Mouse (Mus musculus) midbrain, embryonic 13.5 days (tissue): ENCODE data around the gene 1810024B03Rik. TPM values are rescaled to one million over a fixed set of nuclear protein-coding genes. Genes with fewer than 3 reads are reported as not detected.

Experiments
- ATAC-seq: fragments of 200-750 bp; cut with Nextera tagmentation; 2 replicates; pipeline ENCODE4 v1.8.0; 2017; ENCODE audit warnings: mild to moderate bottlenecking, moderate TSS enrichment, moderate library complexity
- H3K27ac ChIP-seq: fragments of 300-500 bp; sonication (generic); 2 replicates; pipeline ENCODE4 v1.5.1; 2015; ENCODE audit warnings: inconsistent platforms, mild to moderate bottlenecking, moderate library complexity
- H3K27me3 ChIP-seq: fragments of 300-500 bp; sonication (generic); 2 replicates; pipeline ENCODE4 v1.6.1; 2015; ENCODE audit warnings: mild to moderate bottlenecking, inconsistent platforms
- H3K36me3 ChIP-seq: fragments of 300-500 bp; sonication (generic); 2 replicates; pipeline ENCODE4 v1.6.1; 2015; ENCODE audit warnings: mild to moderate bottlenecking, inconsistent platforms
- H3K4me1 ChIP-seq: fragments of 300-500 bp; sonication (generic); replicated peaks from 2 replicates; pipeline ENCODE4 v1.6.1; 2015; ENCODE audit warnings: inconsistent platforms
- H3K4me2 ChIP-seq: fragments of 300-500 bp; sonication (generic); replicated peaks from 2 replicates; pipeline ENCODE4 v1.6.1; 2015; ENCODE audit warnings: moderate library complexity, mild to moderate bottlenecking, inconsistent platforms
- H3K4me3 ChIP-seq: fragments of 300-500 bp; sonication (generic); replicated peaks from 2 replicates; pipeline ENCODE4 v1.5.1; 2015; ENCODE audit warnings: mild to moderate bottlenecking, inconsistent platforms
- H3K9ac ChIP-seq: fragments of 300-500 bp; sonication (generic); replicated peaks from 2 replicates; pipeline ENCODE4 v1.6.1; 2015; ENCODE audit warnings: mild to moderate bottlenecking, inconsistent platforms
- H3K9me3 ChIP-seq: fragments of 300-500 bp; sonication (generic); 2 replicates; pipeline ENCODE4 v1.6.1; 2016; ENCODE audit warnings: mild to moderate bottlenecking, inconsistent platforms
- WGBS: fragments of 180-500 bp; shearing (Covaris S2); methylation state at CpG from one replicate; pipeline ENCODE4 v1.1.7; 2015; 5-methylcytosine and 5-hydroxymethylcytosine counted together
- polyA plus RNA-seq: library from polyadenylated mRNA; unstranded; fragments of >200 nt; fragmentation: Nextera tagmentation; extraction: Ambion mirVana; gene quantifications from 2 replicates; pipeline ENCODE4 v1.2.1, GENCODE M21; 2015

1810024B03Rik gene
- polyA plus RNA-seq, 1 experiment from 2014 or later: 1.8 TPM

DNA sequence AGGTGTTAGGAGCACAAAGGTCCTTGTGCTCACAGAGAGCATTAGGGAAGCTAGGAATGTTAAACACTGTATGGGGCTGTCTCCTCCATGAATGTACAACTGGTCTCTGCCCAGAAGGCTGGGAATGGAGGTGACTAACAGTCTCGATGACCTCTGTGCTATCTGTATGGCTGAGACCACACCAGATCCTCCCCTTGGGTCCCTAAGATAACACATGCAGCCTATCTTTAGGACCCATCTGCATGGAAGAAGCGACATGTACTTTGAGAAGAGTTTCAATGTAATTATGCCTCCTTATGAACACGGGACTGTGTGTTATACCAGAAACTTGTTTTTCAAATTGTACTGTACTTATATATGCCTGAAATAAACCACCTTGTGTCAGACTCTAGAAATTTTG lies 62.4 kb downstream of the 1810024B03Rik start:
- Histone ChIP-seq H3K36me3 (0 out of 2 replicates have a peak, but pooled peaks cover 4% of the 10 kb centered on the region), H3K27ac (no peak overlapping the region), H3K4me3 (no peak overlapping the region), H3K27me3 (0 out of 2 replicates have a peak, but pooled peaks cover 7% of the 10 kb centered on the region), H3K9me3 (no peaks in the 10 kb centered on the region), H3K9ac (no peak overlapping the region), H3K4me2 (no peak overlapping the region), H3K4me1 (peaks cover 15% of the 10 kb centered on the region)
- WGBS: 85% methylated on average over 3 of the region's 3 CpGs
- ATAC-seq: no peak

DNA sequence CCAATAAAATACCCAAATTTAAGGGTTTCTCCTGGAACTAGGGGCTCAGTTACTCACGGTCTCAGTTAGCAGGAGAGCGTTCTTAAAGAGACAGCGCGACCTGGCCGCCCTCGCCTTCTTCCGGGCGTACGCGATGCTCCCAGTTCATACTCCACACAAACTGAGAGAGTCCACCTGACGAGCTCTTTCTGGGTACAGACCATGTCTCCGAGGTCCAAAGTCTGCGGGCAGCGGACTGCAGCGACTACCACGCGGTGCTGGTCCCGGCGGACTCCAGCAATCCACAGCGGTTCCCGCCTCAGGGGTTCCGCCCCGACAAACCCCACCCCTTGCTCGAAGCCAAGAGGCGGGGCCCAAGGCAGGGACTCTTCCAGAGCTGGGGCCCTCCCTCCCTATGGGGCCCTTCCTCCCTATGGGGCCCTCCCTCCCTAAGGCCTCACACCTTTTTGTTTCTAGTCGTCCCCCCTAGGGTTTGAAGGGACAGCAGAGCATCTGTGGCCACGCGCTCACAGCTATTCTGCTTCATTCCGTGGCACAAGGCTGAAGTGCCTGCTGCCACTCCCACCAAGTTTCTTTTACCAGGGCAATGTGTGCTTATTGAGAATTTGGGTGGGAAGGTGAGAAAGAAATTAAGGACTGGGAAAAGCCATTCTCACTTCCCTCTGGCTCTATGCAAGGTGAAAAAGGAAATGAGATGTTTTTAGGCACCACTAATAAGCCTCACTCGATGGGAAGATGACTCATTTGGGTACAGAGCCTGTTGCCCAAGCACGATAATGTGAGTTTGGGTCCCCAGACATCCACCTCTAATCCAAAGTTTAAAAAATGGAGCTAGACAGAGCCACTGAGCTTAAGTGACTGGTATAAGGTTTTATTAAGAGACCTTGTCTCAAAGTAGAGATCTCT lies 64.7 kb downstream of the 1810024B03Rik start, which contains the start of gene Itpripl1:
Gene Itpripl1 (minus strand): TSS at position 285 of the 906 bp plus-strand sequence.
- Histone ChIP-seq H3K4me1 (peaks cover 15% of the 10 kb centered on the region), H3K27ac (no peak within 1 kb of the TSS), H3K4me2 (peak within 1 kb of the TSS; percentile 88), H3K9ac (peak within 1 kb of the TSS; percentile 67), H3K4me3 (peak within 1 kb of the TSS; percentile 61), H3K27me3 (0 out of 2 replicates have a peak, but pooled peaks cover 7% of the 10 kb centered on the region), H3K9me3 (no peaks in the 10 kb centered on the region), H3K36me3 (peaks cover 5% of the 10 kb centered on the region; the same call in 1 of the 2 replicates)
- ATAC-seq: peak; percentile 88
- 5% methylated on average over 31 of the region's 31 CpGs for WGBS

DNA sequence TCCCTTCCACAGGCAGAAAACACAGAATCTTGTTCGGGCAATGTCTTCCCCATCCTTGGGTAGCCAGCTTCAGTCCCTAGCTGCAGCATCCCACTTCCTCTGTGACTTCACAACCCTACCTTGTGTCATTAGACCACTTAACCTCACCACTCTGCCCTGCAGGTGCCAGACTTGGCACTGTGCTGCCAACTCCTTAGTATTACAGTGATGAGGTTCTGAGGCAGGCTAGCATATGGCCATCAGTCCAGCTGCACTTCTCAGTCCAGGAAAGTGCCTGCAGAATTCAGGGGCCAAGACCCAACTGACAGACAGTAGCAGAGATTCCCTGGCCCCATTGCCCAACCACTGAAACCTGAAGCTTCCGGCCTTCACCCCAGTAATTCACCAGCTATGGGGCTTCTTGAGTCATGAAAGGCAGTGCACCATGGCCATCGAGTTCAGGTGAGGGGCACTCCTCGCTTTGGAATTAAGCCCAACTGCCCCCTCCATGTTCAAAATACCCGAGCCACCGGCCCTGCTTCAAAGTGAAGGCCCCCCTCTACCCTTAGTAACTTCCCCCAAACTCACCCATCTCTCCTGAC lies 65.4 kb downstream of the 1810024B03Rik start:
- Histone ChIP-seq H3K27me3 (0 out of 2 replicates have a peak, but pooled peaks cover 7% of the 10 kb centered on the region), H3K4me1 (peaks cover 18% of the 10 kb centered on the region), H3K27ac (no peak overlapping the region), H3K36me3 (peaks cover 5% of the 10 kb centered on the region; the same call in 1 of the 2 replicates), H3K9ac (peak overlapping the region; percentile 67), H3K4me3 (peak overlapping the region; percentile 61), H3K9me3 (no peaks in the 10 kb centered on the region), H3K4me2 (peak overlapping the region; percentile 88)
- ATAC-seq: 0 out of 2 replicates have a peak, but pooled peaks have one; percentile 22
- WGBS: 15% methylated on average over 6 of the region's 6 CpGs

DNA sequence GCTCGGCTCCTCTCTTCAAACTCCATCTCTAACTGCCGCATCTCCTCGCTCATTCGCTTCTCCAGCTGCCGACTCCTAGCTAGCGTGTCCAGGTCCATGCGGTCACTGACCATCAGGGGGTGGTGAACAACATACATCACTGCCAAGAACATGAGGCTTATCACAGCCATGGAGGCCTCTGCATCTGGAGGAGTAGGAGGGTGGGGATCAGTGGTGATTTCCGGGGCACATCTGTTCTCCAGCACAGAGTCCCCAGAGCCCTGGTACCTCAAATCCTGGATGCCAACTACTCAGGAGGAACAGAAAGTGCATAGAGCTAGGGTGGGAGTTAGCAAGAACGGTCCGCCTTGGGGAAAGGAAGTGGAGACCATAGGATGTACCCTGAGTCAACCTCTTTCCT lies 66.0 kb downstream of the 1810024B03Rik start:
- no peak for ATAC-seq
- no peaks in the 10 kb centered on the region for H3K9me3 ChIP-seq
- H3K4me1 ChIP-seq: peaks cover 22% of the 10 kb centered on the region
- H3K4me3 ChIP-seq: no peak overlapping the region
- H3K27me3 ChIP-seq: 0 out of 2 replicates have a peak, but pooled peaks cover 7% of the 10 kb centered on the region
- peaks cover 5% of the 10 kb centered on the region; the same call in 1 of the 2 replicates for H3K36me3 ChIP-seq
- peak overlapping the region; percentile 88 for H3K4me2 ChIP-seq
- no peak overlapping the region for H3K27ac ChIP-seq
- WGBS: 89% methylated on average over 10 of the region's 10 CpGs
- no peak overlapping the region for H3K9ac ChIP-seq

DNA sequence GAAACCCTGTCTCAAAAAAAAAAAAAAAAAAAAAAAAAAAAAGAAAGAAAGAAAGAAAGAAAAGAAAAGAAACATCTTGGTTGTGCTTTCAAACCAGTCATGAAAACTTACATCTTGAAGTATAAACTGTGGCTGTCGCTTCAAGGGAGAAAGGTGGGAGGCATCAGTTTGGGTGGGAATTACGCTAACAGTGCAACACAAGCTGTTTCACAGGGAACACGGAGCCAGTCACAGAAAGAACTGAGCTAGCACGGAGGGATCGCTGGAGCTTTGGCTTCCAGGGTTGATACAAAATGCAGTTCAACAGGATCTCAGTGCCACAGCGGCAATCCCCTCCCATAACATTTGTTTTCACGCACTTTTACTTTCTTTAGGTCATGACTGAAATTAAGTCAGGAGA lies 68.1 kb downstream of the 1810024B03Rik start:
- ATAC-seq: no peak
- 97% methylated on average over 7 of the region's 7 CpGs for WGBS
- Histone ChIP-seq H3K9me3 (no peaks in the 10 kb centered on the region), H3K9ac (no peak overlapping the region), H3K4me1 (peaks cover 29% of the 10 kb centered on the region), H3K36me3 (peaks cover 5% of the 10 kb centered on the region; the same call in 1 of the 2 replicates), H3K4me2 (no peak overlapping the region), H3K27ac (no peak overlapping the region), H3K27me3 (0 out of 2 replicates have a peak, but pooled peaks cover 7% of the 10 kb centered on the region), H3K4me3 (no peak overlapping the region)

DNA sequence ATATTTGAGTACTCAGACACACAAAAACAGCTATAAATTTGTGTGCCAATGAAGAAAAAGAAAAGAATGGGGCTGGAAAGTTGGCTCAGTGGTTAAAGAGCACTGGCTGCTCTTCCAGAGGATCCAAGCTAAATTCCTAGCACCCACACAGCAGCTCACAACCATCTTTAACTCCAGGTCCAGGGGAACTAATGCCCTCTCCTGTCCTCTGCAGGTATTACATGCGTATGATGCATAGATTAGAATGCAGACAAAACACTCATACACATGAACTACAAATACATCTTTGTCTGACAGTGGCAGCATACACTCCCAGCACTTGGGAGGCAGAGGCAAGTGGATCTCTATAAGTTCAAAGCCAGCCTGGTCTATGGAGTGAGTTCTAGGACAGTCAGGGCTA lies 68.5 kb downstream of the 1810024B03Rik start:
- WGBS: 94% methylated on average over 1 of the region's 1 CpGs
- Histone ChIP-seq H3K9ac (no peak overlapping the region), H3K27ac (no peak overlapping the region), H3K9me3 (no peaks in the 10 kb centered on the region), H3K4me2 (no peak overlapping the region), H3K4me3 (no peak overlapping the region), H3K36me3 (peaks cover 5% of the 10 kb centered on the region; the same call in 1 of the 2 replicates), H3K27me3 (0 out of 2 replicates have a peak, but pooled peaks cover 7% of the 10 kb centered on the region), H3K4me1 (peaks cover 29% of the 10 kb centered on the region)
- ATAC-seq: no peak

DNA sequence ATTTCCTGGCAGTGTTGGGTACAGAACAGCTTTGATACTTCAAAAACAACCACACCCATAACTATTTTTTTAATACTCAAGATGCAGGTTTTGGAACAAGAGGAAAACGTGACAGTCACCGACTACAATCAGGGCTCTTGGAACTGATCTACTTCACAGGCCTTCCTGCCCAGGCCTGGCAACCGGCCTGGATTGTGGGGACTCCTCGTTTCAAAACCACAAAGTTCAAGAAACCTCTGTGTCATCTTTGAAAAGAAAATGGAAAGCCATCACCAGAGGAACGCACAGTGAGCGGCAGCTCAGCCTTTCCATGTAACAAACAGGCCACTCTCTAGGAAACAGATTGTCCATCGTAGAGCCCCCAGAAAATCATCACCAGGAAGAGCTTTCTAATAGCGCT lies 69.0 kb downstream of the 1810024B03Rik start:
- peaks cover 34% of the 10 kb centered on the region for H3K4me1 ChIP-seq
- 0 out of 2 replicates have a peak, but pooled peaks cover 3% of the 10 kb centered on the region for H3K27me3 ChIP-seq
- no peak overlapping the region for H3K9ac ChIP-seq
- no peaks in the 10 kb centered on the region for H3K9me3 ChIP-seq
- WGBS: 95% methylated on average over 8 of the region's 8 CpGs
- ATAC-seq: no peak
- H3K36me3 ChIP-seq: peaks cover 5% of the 10 kb centered on the region; the same call in 1 of the 2 replicates
- H3K27ac ChIP-seq: no peak overlapping the region
- no peak overlapping the region for H3K4me2 ChIP-seq
- H3K4me3 ChIP-seq: no peak overlapping the region

DNA sequence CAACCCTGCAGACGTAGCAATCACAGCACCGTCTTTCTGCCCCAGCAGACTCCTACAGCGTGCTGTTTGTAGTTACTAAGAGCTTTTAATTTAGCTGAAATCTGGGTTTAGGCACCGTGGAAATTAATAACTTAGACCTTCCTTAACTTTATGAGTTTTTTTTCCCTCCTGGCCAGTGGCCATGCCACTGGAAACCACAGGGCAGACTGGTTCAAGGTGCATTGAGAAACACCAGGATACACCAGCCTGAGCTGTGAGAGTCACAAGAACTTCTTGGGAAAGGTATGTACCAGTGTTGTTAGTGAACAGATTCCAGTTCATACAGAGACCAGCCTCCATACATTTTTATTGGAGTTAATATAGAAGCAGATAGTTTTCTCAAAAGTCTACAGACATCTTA lies 69.6 kb downstream of the 1810024B03Rik start:
- Histone ChIP-seq H3K27ac (no peak overlapping the region), H3K4me3 (no peak overlapping the region), H3K9me3 (no peaks in the 10 kb centered on the region), H3K27me3 (no peaks in the 10 kb centered on the region), H3K36me3 (peaks cover 5% of the 10 kb centered on the region; the same call in 1 of the 2 replicates), H3K9ac (no peak overlapping the region), H3K4me1 (peaks cover 32% of the 10 kb centered on the region), H3K4me2 (no peak overlapping the region)
- 91% methylated on average over 4 of the region's 4 CpGs for WGBS
- no peak for ATAC-seq

DNA sequence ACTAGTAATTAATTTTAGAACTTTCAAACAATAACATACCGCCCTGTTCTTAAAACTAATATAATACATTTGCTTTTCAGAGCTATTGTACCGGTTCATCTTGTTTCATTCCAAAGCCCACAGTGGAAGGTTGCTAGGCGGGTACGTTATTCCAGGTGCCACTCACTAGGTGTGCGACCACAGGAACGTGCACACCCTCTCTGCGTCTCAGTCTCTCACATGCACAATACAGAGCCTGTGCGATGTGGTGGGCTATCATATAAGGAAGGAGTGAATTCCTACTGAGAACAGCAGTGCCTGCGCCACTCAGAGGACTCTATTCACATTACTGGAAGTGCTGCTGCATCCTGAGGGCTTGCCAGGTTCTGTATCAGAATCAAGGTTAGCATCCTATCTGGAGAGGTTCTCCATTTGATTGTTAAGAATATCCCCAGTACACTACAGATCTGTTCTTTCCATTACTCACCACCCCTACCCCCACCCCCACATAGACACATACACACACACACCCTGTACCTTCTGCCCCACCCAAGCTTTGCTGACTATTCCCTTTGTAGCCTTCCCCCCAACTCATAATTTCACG lies 70.2 kb downstream of the 1810024B03Rik start:
- H3K9me3 ChIP-seq: no peaks in the 10 kb centered on the region
- peaks cover 32% of the 10 kb centered on the region for H3K4me1 ChIP-seq
- no peak overlapping the region for H3K4me2 ChIP-seq
- peaks cover 5% of the 10 kb centered on the region; the same call in 1 of the 2 replicates for H3K36me3 ChIP-seq
- H3K4me3 ChIP-seq: no peak overlapping the region
- 86% methylated on average over 10 of the region's 10 CpGs for WGBS
- no peak overlapping the region for H3K9ac ChIP-seq
- no peak for ATAC-seq
- H3K27me3 ChIP-seq: no peaks in the 10 kb centered on the region
- no peak overlapping the region for H3K27ac ChIP-seq

DNA sequence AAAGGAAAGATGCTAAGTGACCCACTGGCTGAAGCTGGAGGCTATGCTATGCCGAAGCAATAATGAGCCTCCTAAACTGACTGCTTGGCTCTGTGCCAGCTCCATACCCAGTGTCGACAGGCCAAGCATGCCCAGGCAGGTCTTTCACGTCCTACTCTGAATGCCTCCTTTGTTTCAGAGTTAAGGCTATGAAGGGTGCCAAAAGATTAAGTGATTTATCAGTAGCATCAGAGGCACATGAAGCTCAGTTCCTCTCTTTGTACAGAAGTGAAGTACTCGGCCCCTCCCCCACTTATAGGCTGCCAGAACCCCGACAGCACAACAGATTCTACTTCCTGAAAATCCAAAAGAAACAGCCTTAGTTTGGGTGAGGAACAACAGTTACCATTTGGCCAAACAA lies 71.1 kb downstream of the 1810024B03Rik start:
- H3K9ac ChIP-seq: 0 out of 2 replicates have a peak overlapping the region, but pooled peaks have one; percentile 16
- H3K9me3 ChIP-seq: no peaks in the 10 kb centered on the region
- peaks cover 34% of the 10 kb centered on the region for H3K4me1 ChIP-seq
- H3K4me3 ChIP-seq: no peak overlapping the region
- WGBS: 19% methylated on average over 5 of the region's 5 CpGs
- ATAC-seq: peak; percentile 77
- H3K27ac ChIP-seq: peak overlapping the region; percentile 53
- no peak overlapping the region for H3K4me2 ChIP-seq
- no peaks in the 10 kb centered on the region for H3K27me3 ChIP-seq
- H3K36me3 ChIP-seq: peaks cover 5% of the 10 kb centered on the region; the same call in 1 of the 2 replicates
